Mouse (Mus musculus) megakaryocyte progenitor cell, adult 5-6 weeks (primary cell): ENCODE results near the gene Atad5. TPM values are rescaled to one million over a fixed set of nuclear protein-coding genes. Genes with fewer than 3 reads are reported as not detected.
A peak's percentile ranks its signal among the peaks of the same experiment; 100 is the strongest.

Source experiments
- ATAC-seq: replicated peaks from 2 replicates; pipeline ENCODE4 v1.8.0; 2016; ENCODE audit warnings: mild to moderate bottlenecking, moderate TSS enrichment, inconsistent platforms; ENCODE audit not compliant: poor library complexity
- total RNA-seq, 2 experiments: library from RNA; stranded (forward) in 1 of 2; stranded (reverse) in 1 of 2; fragments of 157-497, 149-512 nt in 1 of 2; fragments of 200-1000 nt in 1 of 2; gene quantifications; 2 replicates each; pipeline versions ENCODE4 v1.2.3 to v1.2.4; 2015 to 2017

The Atad5 gene
- total RNA-seq, 2 experiments from 2014 or later, result 28.2 to 42.8 TPM

DNA sequence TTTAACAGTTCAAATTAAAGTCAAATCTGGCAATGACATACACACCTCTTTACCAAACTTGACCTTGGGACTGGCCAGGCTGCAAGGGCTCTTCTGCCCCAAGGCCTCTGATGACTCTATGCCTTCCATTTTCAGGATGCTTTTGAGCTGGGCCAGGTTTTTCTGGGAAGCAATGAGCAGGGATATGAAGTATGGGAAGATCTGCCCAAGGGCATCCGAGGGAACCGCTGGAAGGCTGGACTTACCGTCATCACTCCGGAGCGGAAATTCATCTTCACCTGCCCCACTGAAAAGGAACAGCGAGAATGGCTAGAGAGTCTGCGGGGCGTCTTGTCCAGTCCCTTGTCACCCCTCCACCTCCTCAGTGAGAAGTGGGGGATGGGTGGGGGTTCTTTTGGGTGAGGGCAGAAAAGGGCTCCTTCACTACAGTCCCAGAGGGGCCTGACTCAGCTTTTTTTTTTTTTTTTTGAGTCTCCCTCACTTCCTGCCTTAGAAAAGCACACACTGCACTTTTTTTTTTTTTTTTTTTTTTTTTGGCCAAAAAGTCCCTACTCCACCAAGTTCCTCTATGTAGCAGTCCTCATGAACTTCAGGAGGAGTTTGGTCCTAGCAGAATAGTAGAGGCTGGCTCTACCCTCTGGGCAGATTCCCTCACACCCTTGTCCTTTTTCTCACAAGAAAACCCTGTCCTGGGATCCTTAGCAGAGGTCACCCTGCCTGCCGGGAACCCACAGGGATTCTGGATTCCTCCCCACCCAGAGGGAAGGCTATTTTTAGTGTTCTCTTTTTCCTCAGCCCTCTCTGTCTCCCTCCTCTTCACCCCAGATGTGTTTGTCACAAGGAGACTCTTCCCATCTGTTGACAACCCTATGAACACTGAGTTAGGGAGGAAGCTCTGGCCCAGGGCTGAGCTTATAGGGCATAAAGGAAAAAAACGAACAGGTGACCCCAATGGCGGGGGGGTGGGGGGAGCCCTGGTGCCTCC lies 88.0 kb downstream of the Atad5 start:
- ATAC-seq, result peak; percentile 37

DNA sequence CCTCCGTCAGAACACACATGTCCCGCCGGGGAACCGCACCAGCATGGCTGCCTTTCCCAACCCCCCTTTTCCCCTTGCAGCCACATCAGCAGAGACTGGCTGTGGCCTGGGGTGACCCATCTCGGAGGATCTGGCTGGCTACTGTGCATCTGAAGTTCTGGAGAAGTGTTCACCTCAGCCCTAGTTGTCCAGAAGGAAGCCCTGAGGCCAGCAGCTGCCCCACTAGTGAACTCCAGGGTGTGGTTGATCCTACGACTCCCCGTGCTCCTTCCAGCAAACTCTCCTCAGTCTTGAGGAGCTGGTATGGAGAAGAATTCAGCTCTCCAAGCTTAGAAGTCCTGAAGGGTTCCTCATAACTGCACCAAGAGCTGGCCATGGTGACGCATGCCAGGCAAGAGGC lies 89.1 kb downstream of the Atad5 start:
- ATAC-seq, result no peak

DNA sequence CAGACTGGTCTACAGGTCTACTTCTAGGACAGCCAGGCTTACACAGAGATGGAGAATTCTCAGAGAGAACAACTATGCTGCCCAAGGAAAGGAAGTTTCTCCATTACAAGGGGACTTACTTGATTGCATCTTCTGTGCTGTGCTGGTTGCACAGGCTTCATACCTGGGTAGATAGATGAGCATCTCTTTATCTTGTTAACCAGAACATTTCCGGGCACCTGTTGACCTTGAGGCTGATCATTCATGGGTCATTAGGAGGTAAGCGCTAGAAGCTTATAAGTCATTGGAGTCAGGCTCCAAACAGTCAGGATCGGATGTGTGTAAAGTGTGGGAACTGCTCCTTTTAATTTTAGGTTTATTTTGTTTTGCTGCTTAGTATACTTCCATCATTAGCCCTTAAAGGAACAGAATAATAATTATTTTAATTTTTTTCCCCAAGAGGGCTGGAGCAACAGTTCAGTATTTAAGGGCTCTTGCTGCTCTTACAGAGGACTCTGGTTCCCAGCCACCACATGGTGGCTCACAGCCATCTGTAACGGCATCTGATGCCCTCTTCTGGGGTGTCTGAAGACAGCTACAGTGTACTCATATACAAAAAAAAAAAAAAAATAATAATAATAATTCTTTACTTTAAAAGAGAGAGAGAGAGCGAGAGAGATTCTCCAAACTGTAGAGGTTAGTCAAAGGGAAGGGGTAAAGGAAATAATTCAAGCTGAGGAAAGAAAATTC lies 92.0 kb downstream of the Atad5 start:
- ATAC-seq, result no peak

DNA sequence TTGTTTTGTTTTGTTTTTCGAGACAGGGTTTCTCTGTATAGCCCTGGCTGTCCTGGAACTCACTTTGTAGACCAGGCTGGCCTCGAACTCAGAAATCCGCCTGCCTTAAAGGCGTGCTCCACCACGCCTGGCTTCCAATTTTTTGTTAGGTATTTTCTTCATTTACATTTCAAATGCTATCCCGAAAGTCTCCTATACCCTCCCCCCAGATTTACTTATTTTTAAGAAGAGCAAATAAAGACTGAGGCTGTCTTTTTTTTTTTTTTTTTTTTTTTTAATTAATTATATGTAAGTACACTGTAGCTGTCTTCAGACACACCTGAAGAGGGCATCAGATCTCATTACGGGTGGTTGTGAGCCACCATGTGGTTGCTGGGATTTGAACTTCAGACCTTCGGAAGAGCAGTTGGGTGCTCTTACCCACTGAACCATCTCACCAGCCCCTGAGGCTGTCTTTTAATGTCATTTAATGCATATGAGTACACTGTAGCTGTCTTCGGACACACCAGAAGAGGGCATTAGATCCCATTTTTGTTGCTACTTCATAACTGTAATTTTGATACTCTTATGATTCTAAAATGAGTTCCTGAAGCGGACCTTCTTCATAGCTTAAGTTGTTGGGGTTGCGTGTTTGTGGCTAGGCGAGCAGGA lies 94.0 kb downstream of the Atad5 start:
- ATAC-seq, result peak; percentile 51

DNA sequence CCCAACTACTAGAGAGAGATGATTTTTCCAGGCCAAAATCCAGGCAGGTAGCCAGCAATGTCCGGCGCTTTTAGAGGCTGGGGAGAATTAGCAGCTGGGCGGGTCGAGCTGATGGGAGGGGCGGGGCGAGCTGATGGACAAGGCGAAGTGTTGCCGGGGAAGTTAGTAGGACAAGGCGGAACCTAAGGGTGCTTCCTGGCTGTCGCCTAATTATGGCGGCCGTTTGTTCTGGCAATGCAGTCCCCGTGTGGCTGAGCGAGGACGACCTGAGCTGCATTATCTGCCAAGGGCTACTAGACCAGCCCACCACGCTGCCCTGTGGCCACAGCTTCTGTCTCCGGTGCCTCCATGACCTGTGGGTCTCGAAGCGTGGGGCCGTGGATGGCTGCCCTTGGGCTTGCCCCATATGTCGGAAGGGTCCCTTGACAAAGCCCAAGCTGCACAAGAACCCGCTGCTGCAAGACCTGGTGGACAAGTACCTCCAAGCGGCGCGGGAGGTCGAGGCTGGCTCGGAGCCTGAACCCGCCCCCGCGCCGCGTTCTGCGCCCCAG lies 94.6 kb downstream of the Atad5 start, which contains the start of gene Rnf135:
Rnf135 (plus strand) TSS at position 147 of the 551 bp plus-strand sequence.
- peak; percentile 99 for ATAC-seq

DNA sequence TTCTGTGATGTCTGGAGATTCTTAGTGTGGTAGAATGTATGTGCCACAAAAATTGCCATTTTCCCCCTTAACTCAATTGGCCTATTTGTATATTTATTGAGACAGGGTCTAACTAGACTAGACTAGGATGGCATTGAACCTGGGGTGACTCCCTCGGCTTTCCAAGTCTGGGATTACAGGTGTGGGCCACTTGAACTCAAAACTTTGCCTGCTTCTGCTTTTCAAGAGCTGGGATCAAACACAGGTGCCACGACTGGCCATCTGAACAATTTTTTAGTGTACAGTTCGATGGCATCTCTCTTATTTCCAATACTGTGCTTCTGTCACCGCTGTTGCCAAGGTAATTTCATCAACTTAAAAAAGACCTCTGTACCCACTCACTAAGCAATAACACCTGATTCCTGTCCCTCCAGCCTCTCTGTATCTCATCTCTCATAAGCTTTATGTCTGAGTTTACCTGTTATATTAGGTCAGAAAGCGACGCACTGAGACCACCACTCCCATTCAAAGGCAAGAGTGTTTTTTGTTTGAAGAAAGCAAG lies 95.4 kb downstream of the Atad5 start:
- ATAC-seq, result no peak

Other genes starting within 250 kb of the Atad5 start
- gene Utp6, start 127.0 kb upstream of the Atad5 start, total RNA-seq (2015), result 29.3 and 29.5 TPM in 2 replicates
- 112 and 156 TPM in 2 replicates for gene Utp6, start 127.0 kb upstream of the Atad5 start, total RNA-seq (2017)
- 138 and 147 TPM in 2 replicates for gene Suz12, start 96.3 kb upstream of the Atad5 start, total RNA-seq (2015)
- 81.3 and 101 TPM in 2 replicates for gene Suz12, start 96.3 kb upstream of the Atad5 start, total RNA-seq (2017)
- 65.2 and 69.4 TPM in 2 replicates for gene Crlf3, start 8.4 kb upstream of the Atad5 start, total RNA-seq (2015)
- gene Crlf3, start 8.4 kb upstream of the Atad5 start, total RNA-seq (2017), result 87.4 and 95.7 TPM in 2 replicates
- gene Tefm, start 52.8 kb downstream of the Atad5 start, total RNA-seq (2015), result 26.8 and 28.9 TPM in 2 replicates
- gene Tefm, start 52.8 kb downstream of the Atad5 start, total RNA-seq (2017), result 21.1 and 27.3 TPM in 2 replicates
- 0.07 and 0.17 TPM in 2 replicates for gene Adap2, start 64.7 kb downstream of the Atad5 start, total RNA-seq (2015)
- 0.12 and 0.61 TPM in 2 replicates for gene Adap2, start 64.7 kb downstream of the Atad5 start, total RNA-seq (2017)
- gene Rnf135, start 94.5 kb downstream of the Atad5 start, total RNA-seq (2015), result 4.5 and 7.9 TPM in 2 replicates
- 4.8 and 6.5 TPM in 2 replicates for gene Rnf135, start 94.5 kb downstream of the Atad5 start, total RNA-seq (2017)
- 64.7 and 66.6 TPM in 2 replicates for gene Rhot1, start 119.6 kb downstream of the Atad5 start, total RNA-seq (2015)
- 50.6 and 51.4 TPM in 2 replicates for gene Rhot1, start 119.6 kb downstream of the Atad5 start, total RNA-seq (2017)
- 0.42 and 0.52 TPM in 2 replicates for gene Rhbdl3, start 211.5 kb downstream of the Atad5 start, total RNA-seq (2015)
- gene Rhbdl3, start 211.5 kb downstream of the Atad5 start, total RNA-seq (2017), result 0.50 and 1.0 TPM in 2 replicates